Mouse (Mus musculus): ENCODE data around the gene Cntnap1. TPM values are rescaled to one million over a fixed set of nuclear protein-coding genes. Genes with fewer than 3 reads are reported as not detected.

Gene Cntnap1
- total RNA-seq, 2 experiments from 2014 or later: 59.0 to 61.4 TPM

Small RNAs within 50 kb of the gene (microRNA-seq; reads per million reads assigned to microRNA genes)
- gene Gm27626: 0 reads per million in 2 experiments

Other genes starting within 250 kb of the Cntnap1 start
- 10 to 100 TPM; 35.9 to 39.0 TPM for gene Stat3, start 231.0 kb upstream of the Cntnap1 start, total RNA-seq (2021)
- gene Cavin1, start 199.6 kb upstream of the Cntnap1 start, total RNA-seq (2021): 10 to 100 TPM; 20.5 to 20.6 TPM
- 100 to 1,000 TPM; 424 to 431 TPM for gene Atp6v0a1, start 161.1 kb upstream of the Cntnap1 start, total RNA-seq (2021)
- 1 to 10 TPM; 8.6 to 9.9 TPM for gene Naglu, start 100.5 kb upstream of the Cntnap1 start, total RNA-seq (2021)
- gene Hsd17b1, start 92.1 kb upstream of the Cntnap1 start, total RNA-seq (2021): under 1 TPM; 0.33 to 0.37 TPM
- 10 to 100 TPM; 32.9 to 37.7 TPM for gene Coasy, start 88.0 kb upstream of the Cntnap1 start, total RNA-seq (2021)
- 10 to 100 TPM; 39.2 to 50.3 TPM for gene Mlx, start 83.2 kb upstream of the Cntnap1 start, total RNA-seq (2021)
- gene Psmc3ip, start 75.1 kb upstream of the Cntnap1 start, total RNA-seq (2021): 1 to 10 TPM; 5.8 to 7.0 TPM
- gene Retreg3, start 50.6 kb upstream of the Cntnap1 start, total RNA-seq (2021): 10 to 100 TPM; 51.5 to 58.8 TPM
- 10 to 100 TPM; 43.1 to 47.3 TPM for gene Tubg1, start 50.6 kb upstream of the Cntnap1 start, total RNA-seq (2021)
- gene Tubg2, start 14.6 kb upstream of the Cntnap1 start, total RNA-seq (2021): 10 to 100 TPM; 31.7 to 41.4 TPM
- 10 to 100 TPM; 13.2 to 13.4 TPM for gene Plekhh3, start 828 bp downstream of the Cntnap1 start, total RNA-seq (2021)
- gene Ccr10, start 4.9 kb downstream of the Cntnap1 start, total RNA-seq (2021): not detected
- 10 to 100 TPM; 27.9 to 30.9 TPM for gene Ezh1, start 55.9 kb downstream of the Cntnap1 start, total RNA-seq (2021)
- 10 to 100 TPM; 69.6 to 70.0 TPM for gene Ramp2, start 75.5 kb downstream of the Cntnap1 start, total RNA-seq (2021)
- gene Vps25, start 83.2 kb downstream of the Cntnap1 start, total RNA-seq (2021): 10 to 100 TPM; 78.4 to 81.9 TPM
- 1 to 10 TPM; 3.4 to 4.5 TPM for gene Wnk4, start 90.0 kb downstream of the Cntnap1 start, total RNA-seq (2021)
- gene Cntd1, start 108.5 kb downstream of the Cntnap1 start, total RNA-seq (2021): under 1 TPM; 0.37 to 0.56 TPM
- gene Coa3, start 108.6 kb downstream of the Cntnap1 start, total RNA-seq (2021): 10 to 100 TPM; 92.7 to 93.1 TPM
- gene Becn1, start 131.8 kb downstream of the Cntnap1 start, total RNA-seq (2021): 100 to 1,000 TPM; 173 to 195 TPM
- 100 to 1,000 TPM in 1 of 2 experiments, 10 to 100 TPM in 1; 96.6 to 106 TPM for gene Psme3, start 145.7 kb downstream of the Cntnap1 start, total RNA-seq (2021)
- gene Aoc2, start 154.5 kb downstream of the Cntnap1 start, total RNA-seq (2021): 1 to 10 TPM; 4.8 TPM
- gene Aoc3, start 160.1 kb downstream of the Cntnap1 start, total RNA-seq (2021): 1 to 10 TPM; 1.7 to 1.8 TPM
- gene G6pc, start 197.0 kb downstream of the Cntnap1 start, total RNA-seq (2021): not detected
- gene Aarsd1, start 247.1 kb downstream of the Cntnap1 start, total RNA-seq (2021): 10 to 100 TPM; 51.0 to 57.2 TPM

Data from layer of hippocampus, postnatal 10 days (tissue).